Mouse (Mus musculus) layer of hippocampus, adult 9-11 months (tissue): Measurements from ENCODE around the gene 1110059E24Rik.
"Not testable (repeated sequence)": the region's sequence is repeated elsewhere in the genome, so short reads cannot be mapped to it uniquely, and the experiment has no call there.

Experiments
- DNase-seq: peaks from one replicate; pipeline ENCODE4 v3.0.0; 2022

The 1110059E24Rik gene

GRCm38 (mm10) chr19:21652285-21653171, at the start of gene 1110059E24Rik:
Gene 1110059E24Rik (minus strand): TSS chr19:21652976.
- peak; percentile 97 for DNase-seq

GRCm38 (mm10) chr19:21680986-21681385, 28.2 kb upstream of the 1110059E24Rik start:
- no peak for DNase-seq

GRCm38 (mm10) chr19:21680091-21680490, 27.3 kb upstream of the 1110059E24Rik start:
- no peak for DNase-seq

GRCm38 (mm10) chr19:21674354-21675096, 21.7 kb upstream of the 1110059E24Rik start:
- no peak for DNase-seq

GRCm38 (mm10) chr19:21669650-21670049, 16.9 kb upstream of the 1110059E24Rik start:
- DNase-seq, result no peak

GRCm38 (mm10) chr19:21663756-21664456, 11.1 kb upstream of the 1110059E24Rik start:
- no peak for DNase-seq

GRCm38 (mm10) chr19:21660734-21661133, 8.0 kb upstream of the 1110059E24Rik start:
- DNase-seq, result no peak

GRCm38 (mm10) chr19:21654788-21655187, 2.0 kb upstream of the 1110059E24Rik start:
- no peak for DNase-seq

- DNase-seq, result peak; percentile 18
These were observed 601 bp upstream of the 1110059E24Rik start, which contains the start of gene Abhd17b for GRCm38 (mm10) chr19:21653172-21653981. Gene Abhd17b (plus strand): TSS chr19:21653185.

GRCm38 (mm10) chr19:21651664-21652063, 1.1 kb downstream of the 1110059E24Rik start:
- DNase-seq, result no peak

GRCm38 (mm10) chr19:21646142-21646541, 6.6 kb downstream of the 1110059E24Rik start:
- no peak for DNase-seq

- no peak for DNase-seq
These were observed 7.5 kb downstream of the 1110059E24Rik start for GRCm38 (mm10) chr19:21645301-21645700.

GRCm38 (mm10) chr19:21643935-21644334, 8.8 kb downstream of the 1110059E24Rik start:
- no peak for DNase-seq

GRCm38 (mm10) chr19:21637672-21638071, 15.1 kb downstream of the 1110059E24Rik start:
- no peak for DNase-seq

- no peak for DNase-seq
These were observed 15.9 kb downstream of the 1110059E24Rik start for GRCm38 (mm10) chr19:21636907-21637306.

GRCm38 (mm10) chr19:21635406-21635805, 17.4 kb downstream of the 1110059E24Rik start:
- no peak for DNase-seq

- no peak for DNase-seq
These were observed 22.0 kb downstream of the 1110059E24Rik start for GRCm38 (mm10) chr19:21630656-21631331.

GRCm38 (mm10) chr19:21629501-21629900, 23.3 kb downstream of the 1110059E24Rik start:
- peak; percentile 48 for DNase-seq

GRCm38 (mm10) chr19:21629030-21629429, 23.7 kb downstream of the 1110059E24Rik start:
- no peak for DNase-seq

- not testable (repeated sequence) for DNase-seq
These were observed 24.3 kb downstream of the 1110059E24Rik start for GRCm38 (mm10) chr19:21628440-21628839.

GRCm38 (mm10) chr19:21626271-21626988, 26.3 kb downstream of the 1110059E24Rik start:
- no peak for DNase-seq
